Mouse (Mus musculus): ENCODE data around the gene Mrps7. TPM values are rescaled to one million over a fixed set of nuclear protein-coding genes. Genes with fewer than 3 reads are reported as not detected.

Gene Mrps7
- total RNA-seq, 2 experiments from 2014 or later, result 49.6 to 59.0 TPM

GRCm38 (mm10) chr11:115627705-115628464 lies 24.2 kb downstream of the Mrps7 start, which contains the start of gene Slc25a19:
TSS of gene Slc25a19 (minus strand) at chr11:115628295.
- peak; percentile 94 to 97 for DNase-seq (ENCODE audit: extremely low spot score in 1 of 2, low spot score in 1 of 2)

- no peak for DNase-seq (ENCODE audit: extremely low spot score in 1 of 2, low spot score in 1 of 2)
Measured at GRCm38 (mm10) chr11:115628465-115629101, 24.9 kb downstream of the Mrps7 start.

GRCm38 (mm10) chr11:115629734-115630531 lies 26.2 kb downstream of the Mrps7 start:
- no peak for DNase-seq (ENCODE audit: extremely low spot score in 1 of 2, low spot score in 1 of 2)

GRCm38 (mm10) chr11:115630532-115631504 lies 27.1 kb downstream of the Mrps7 start:
- DNase-seq (ENCODE audit: extremely low spot score in 1 of 2, low spot score in 1 of 2), result no peak

- no peak for DNase-seq (ENCODE audit: extremely low spot score in 1 of 2, low spot score in 1 of 2)
Measured at GRCm38 (mm10) chr11:115631505-115631890, 27.8 kb downstream of the Mrps7 start.

GRCm38 (mm10) chr11:115632247-115632646 lies 28.5 kb downstream of the Mrps7 start:
- DNase-seq (ENCODE audit: extremely low spot score in 1 of 2, low spot score in 1 of 2), result no peak

GRCm38 (mm10) chr11:115632862-115633261 lies 29.1 kb downstream of the Mrps7 start:
- DNase-seq (ENCODE audit: extremely low spot score in 1 of 2, low spot score in 1 of 2), result no peak

GRCm38 (mm10) chr11:115634109-115634508 lies 30.4 kb downstream of the Mrps7 start:
- no peak for DNase-seq (ENCODE audit: extremely low spot score in 1 of 2, low spot score in 1 of 2)

- no peak for DNase-seq (ENCODE audit: extremely low spot score in 1 of 2, low spot score in 1 of 2)
Measured at GRCm38 (mm10) chr11:115635041-115635440, 31.3 kb downstream of the Mrps7 start.

GRCm38 (mm10) chr11:115635484-115635883 lies 31.8 kb downstream of the Mrps7 start:
- DNase-seq (ENCODE audit: extremely low spot score in 1 of 2, low spot score in 1 of 2), result no peak

GRCm38 (mm10) chr11:115636960-115637359 lies 33.2 kb downstream of the Mrps7 start:
- DNase-seq (ENCODE audit: extremely low spot score in 1 of 2, low spot score in 1 of 2), result no peak

GRCm38 (mm10) chr11:115638498-115639409 lies 35.0 kb downstream of the Mrps7 start:
- no peak for DNase-seq (ENCODE audit: extremely low spot score in 1 of 2, low spot score in 1 of 2)

- DNase-seq (ENCODE audit: extremely low spot score in 1 of 2, low spot score in 1 of 2), result no peak
Measured at GRCm38 (mm10) chr11:115639540-115639939, 35.8 kb downstream of the Mrps7 start.

- DNase-seq (ENCODE audit: extremely low spot score in 1 of 2, low spot score in 1 of 2), result no peak
Measured at GRCm38 (mm10) chr11:115640311-115640828, 36.6 kb downstream of the Mrps7 start.

GRCm38 (mm10) chr11:115640978-115641663 lies 37.4 kb downstream of the Mrps7 start:
- DNase-seq (ENCODE audit: extremely low spot score in 1 of 2, low spot score in 1 of 2), result no peak

- no peak for DNase-seq (ENCODE audit: extremely low spot score in 1 of 2, low spot score in 1 of 2)
Measured at GRCm38 (mm10) chr11:115641664-115642036, 37.9 kb downstream of the Mrps7 start.

GRCm38 (mm10) chr11:115642705-115643104 lies 39.0 kb downstream of the Mrps7 start:
- no peak for DNase-seq (ENCODE audit: extremely low spot score in 1 of 2, low spot score in 1 of 2)

- DNase-seq (ENCODE audit: extremely low spot score in 1 of 2, low spot score in 1 of 2), result no peak
Measured at GRCm38 (mm10) chr11:115643265-115643664, 39.5 kb downstream of the Mrps7 start.
